Mouse (Mus musculus) left cerebral cortex, adult 18-20 months (tissue): ENCODE measurements at regions not wholly inside any gene's neighbourhood (a gene's known extent, or its start where the extent isn't known, plus 50 kb on each side); places are given as distances from the start of the nearest gene placed in this dataset.
"Not testable (repeated sequence)": the region's sequence is repeated elsewhere in the genome, so short reads cannot be mapped to it uniquely, and the experiment has no call there.

Experiments used
- DNase-seq, 2 experiments: peaks; one replicate each; pipeline ENCODE4 v3.0.0; 2021 to 2022; ENCODE audit warnings: low spot score in 2 of 2, mixed read lengths in 1 of 2

DNA sequence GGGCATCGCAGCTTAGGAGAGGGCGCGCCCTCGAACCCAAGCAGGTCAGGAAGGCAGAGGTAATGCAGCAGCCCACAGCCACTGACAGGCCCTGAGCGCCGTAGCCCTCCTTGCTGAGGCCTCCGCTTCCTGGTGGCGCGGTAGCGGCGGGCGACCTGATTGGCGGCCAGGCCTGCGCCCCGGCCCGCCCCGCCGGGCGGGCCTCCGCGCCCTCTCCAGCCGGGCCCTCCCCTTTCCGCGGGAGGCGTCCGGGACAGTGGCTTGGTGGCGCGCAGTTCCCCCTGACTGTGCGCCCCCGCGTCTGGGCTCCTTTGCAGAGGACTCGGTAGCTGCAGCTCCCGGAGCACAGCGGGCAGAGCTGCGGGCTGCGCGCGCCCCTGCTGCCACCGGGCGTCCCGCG is 242.1 kb downstream of the Gm21863 start:
- peak in 1 of 2 experiments; percentile 1 for DNase-seq

GRCm38 (mm10) chr12:20196905-20197304 is 242.6 kb downstream of the Gm21863 start:
- DNase-seq: not testable (repeated sequence)

GRCm38 (mm10) chr12:20223921-20224320 is 269.6 kb downstream of the Gm21863 start:
- not testable (repeated sequence) for DNase-seq

GRCm38 (mm10) chr12:20226831-20227230 is 272.5 kb downstream of the Gm21863 start:
- not testable (repeated sequence) for DNase-seq

DNA sequence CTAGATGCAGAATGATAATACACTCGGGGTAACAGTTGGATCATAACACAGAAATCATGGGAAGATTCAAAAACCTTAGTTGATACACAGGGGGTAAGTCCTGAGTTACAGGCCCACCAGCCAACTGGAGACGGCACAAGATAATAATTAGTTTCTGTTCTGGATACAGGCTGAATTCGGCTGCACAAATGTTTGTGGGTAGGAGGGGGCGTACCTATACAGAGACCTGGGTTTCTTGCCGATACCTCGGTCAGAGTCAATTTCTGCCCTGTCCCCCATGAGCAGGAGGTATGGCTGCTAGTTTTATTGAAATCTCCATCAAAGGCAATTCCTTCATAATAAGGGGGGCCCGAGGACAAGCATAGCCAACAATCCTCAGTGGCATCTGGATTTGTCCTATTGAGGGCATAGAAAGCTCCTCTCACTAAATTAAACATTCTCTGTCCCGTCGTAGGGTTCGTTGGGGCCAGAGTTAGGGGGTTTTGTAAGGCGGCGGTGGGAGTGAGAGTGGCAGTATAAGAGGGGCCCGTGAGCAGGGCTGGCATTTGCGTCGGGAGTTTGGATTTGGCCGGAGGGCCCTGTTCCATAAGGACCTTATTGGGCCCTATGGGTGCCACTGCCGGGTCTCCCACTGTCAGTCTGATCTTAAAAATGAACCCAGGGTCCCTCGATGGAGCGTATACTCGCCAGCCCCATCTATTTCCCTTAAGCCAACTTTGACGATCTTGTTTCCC is 273.3 kb downstream of the Gm21863 start:
- not testable (repeated sequence) for DNase-seq

- not testable (repeated sequence) for DNase-seq
These were observed 274.2 kb downstream of the Gm21863 start for GRCm38 (mm10) chr12:20228321-20228999.

DNA sequence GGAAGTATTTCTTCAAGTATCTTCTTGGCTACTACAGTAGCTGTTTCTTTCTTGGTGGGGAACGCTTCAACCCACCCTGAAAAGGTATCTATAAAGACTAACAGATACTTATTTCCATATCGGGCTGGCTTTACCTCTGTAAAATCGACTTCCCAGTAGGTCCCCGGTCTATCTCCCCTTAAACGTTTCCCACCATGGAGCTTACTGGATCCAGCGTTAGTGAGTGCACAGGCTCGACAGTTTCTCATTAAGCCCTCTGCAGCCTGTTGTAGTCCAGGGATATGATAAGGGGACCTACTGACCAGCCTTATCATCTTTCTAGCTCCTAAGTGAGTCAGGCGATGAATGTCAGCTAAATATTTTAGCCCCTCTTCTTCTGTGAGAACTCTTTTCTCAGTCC is 275.1 kb downstream of the Gm21863 start:
- DNase-seq: not testable (repeated sequence)

DNA sequence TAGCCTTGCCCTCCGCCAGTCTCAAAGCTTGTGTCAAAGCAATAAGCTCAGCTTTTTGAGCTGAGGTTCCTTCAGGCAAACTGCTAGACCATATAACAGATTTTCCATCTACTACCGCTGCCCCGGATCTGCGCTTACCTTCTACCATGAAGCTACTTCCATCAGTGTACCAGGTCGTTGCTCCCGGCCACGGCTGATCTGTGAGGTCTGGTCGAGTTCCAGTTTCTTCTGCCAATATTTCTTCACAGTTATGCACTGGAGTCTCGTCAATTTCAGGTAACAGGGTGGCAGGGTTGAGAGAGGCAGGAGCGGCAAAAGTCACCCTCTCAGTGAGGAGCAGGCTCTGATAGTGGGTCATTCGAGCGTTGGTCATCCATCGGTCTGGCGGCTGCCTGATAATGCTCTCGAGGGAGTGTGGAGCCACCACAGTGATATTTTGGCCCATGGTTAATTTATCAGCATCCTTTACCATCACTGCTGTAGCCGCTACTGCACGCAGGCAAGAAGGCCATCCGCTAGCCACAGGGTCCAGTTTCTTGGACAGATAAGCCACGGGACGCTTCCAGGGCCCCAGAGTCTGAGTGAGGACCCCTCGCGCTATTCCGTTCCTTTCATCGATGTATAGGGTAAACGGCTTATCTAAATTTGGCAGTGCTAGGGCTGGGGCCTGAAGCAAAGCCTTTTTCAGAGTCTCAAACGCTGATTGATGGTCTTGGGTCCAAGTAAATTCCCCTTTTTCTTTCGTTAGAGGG is 276.0 kb downstream of the Gm21863 start:
- no peak for DNase-seq

DNA sequence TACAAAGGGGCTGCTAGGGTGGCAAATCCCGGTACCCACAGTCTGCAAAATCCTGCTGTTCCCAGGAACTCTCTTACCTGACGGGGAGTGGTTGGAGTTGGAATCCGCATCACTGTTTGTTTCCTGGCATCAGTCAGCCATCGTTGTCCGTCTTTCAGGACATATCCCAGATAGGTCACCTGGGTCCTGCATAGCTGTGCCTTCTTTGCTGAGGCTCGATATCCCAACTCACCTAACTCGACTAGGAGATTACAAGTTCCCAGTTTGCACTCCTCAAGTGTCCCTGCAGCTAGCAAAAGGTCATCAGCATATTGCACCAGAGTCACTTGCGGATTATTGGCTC is 276.6 kb downstream of the Gm21863 start:
- DNase-seq: peak in 1 of 2 experiments; percentile 0

DNA sequence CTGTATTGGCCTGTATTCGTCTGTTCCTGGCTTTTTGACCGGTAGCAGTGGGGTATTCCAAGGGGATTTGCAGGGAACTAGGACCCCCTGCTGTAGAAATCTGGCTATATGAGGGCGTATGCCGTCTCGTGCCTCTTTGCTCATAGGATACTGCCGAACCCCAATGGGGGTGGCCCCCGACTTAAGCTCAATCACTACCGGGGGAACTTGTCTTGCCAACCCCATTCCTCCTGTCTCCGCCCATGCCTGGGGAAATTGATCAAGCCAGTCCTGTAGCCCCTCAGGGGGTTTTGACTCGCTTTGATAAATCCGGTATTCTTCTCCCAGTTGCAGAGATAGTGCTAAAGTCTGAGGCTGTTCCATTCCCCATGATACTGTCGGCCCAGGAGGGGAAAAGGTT is 277.2 kb downstream of the Gm21863 start:
- DNase-seq: peak in 1 of 2 experiments; percentile 1

- peak in 1 of 2 experiments; percentile 1 for DNase-seq
These were observed 277.8 kb downstream of the Gm21863 start for GRCm38 (mm10) chr12:20231986-20232541.

DNA sequence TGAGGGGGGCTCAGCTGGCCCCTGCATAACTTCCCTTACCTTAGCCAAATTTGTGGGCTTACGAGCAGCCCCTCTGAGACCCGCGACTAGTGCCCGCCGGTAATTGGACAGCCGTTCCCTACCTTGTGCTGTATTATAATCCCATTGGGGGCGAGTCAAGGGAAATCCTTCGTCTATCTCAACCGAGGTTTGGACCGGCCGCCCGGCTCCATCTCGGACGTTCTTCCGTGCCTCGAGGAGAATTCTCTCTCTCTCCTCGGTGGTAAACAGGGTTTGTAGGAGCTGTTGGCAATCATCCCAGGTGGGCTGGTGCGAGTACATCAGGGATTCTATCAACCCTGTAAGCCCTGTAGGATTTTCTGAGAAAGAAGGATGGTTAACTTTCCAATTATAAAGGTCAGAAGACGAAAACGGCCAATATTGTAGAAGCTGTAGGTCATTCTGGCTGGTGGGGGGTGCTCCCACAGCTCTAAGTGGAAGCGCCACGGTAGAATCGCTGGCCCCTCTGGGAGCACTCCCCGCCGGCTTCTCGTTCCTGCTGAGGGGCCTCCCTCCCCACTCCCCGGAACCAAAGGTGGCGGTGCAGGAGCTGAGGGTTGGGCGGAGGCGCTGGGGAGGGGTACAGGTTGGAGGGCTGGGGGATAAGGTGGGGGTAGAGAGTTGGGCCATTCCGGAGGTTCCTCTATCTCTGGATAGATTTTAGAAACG is 278.6 kb downstream of the Gm21863 start:
- peak in 1 of 2 experiments; percentile 1 for DNase-seq

- no peak for DNase-seq
These were observed 279.1 kb downstream of the Gm21863 start for GRCm38 (mm10) chr12:20233454-20233831.

- peak in 1 of 2 experiments; percentile 8 for DNase-seq
These were observed 279.6 kb downstream of the Gm21863 start for GRCm38 (mm10) chr12:20233871-20234307.
